Mouse (Mus musculus): ENCODE data around the gene Usp30. TPM values are rescaled to one million over a fixed set of nuclear protein-coding genes. Genes with fewer than 3 reads are reported as not detected.

The Usp30 gene
- polyA plus RNA-seq, 1 experiment from 2014 or later, result 18.9 TPM

DNA sequence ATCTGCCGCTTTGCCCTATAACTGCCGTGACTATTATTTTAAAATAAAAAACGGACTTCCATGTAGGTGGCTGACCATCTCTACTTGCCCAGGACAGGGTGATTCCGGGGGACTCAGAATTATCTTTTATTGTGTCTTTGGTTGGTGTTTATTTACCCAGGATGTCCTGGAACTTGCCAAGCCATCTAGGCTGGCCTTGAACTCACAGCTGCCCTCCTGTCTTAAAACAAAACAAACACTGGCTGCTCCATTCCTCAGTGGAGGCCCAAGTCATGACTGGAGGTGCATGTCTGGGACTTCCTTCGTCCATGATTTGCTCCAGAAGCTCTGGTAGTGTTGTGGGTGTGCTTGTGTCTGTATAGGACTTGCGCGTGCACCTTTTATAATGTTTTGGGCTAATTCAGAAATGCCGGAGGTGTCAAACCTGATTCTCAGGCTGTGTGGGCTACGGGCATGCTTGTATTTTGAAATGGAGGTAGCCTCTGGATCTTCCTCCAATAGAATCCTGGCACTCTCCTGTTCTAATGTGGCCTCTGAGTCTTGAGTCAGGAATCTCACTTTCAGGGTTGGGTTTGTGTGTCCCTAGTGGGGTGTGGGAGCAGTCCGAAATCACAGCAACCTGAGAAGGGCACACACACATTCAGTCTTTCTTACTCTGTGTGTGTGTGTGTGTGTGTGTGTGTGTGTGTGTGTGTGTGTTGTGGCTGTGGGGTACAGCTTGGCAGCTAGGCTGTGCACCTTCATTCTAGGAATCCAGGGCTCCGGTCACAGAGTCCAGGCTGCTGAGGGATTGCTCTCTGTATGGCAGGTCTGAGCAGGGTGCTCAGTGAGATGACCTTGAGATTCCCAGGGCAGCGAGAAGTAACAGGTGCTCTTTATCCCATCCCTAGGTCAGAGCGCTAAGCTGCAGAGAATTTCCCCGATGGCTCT is 82.0 kb downstream of the Usp30 start:
- H3K27me3 ChIP-seq (replicated peaks), result no peaks in the 10 kb centered on the region
- ATAC-seq (ENCODE audit: low FRiP score), result no peak
- peaks cover 14% of the 10 kb centered on the region; the same call in 1 of the 2 replicates for H3K4me1 ChIP-seq
- no peak overlapping the region for H3K9ac ChIP-seq (replicated peaks)
- no peak overlapping the region for H3K4me2 ChIP-seq
- H3K9me3 ChIP-seq (replicated peaks), result no peaks in the 10 kb centered on the region
- H3K36me3 ChIP-seq, result no peaks in the 10 kb centered on the region
- WGBS, result 88% methylated on average over 14 of the region's 14 CpGs
- H3K4me3 ChIP-seq (replicated peaks), result no peak overlapping the region
- no peak overlapping the region for H3K27ac ChIP-seq (replicated peaks)

DNA sequence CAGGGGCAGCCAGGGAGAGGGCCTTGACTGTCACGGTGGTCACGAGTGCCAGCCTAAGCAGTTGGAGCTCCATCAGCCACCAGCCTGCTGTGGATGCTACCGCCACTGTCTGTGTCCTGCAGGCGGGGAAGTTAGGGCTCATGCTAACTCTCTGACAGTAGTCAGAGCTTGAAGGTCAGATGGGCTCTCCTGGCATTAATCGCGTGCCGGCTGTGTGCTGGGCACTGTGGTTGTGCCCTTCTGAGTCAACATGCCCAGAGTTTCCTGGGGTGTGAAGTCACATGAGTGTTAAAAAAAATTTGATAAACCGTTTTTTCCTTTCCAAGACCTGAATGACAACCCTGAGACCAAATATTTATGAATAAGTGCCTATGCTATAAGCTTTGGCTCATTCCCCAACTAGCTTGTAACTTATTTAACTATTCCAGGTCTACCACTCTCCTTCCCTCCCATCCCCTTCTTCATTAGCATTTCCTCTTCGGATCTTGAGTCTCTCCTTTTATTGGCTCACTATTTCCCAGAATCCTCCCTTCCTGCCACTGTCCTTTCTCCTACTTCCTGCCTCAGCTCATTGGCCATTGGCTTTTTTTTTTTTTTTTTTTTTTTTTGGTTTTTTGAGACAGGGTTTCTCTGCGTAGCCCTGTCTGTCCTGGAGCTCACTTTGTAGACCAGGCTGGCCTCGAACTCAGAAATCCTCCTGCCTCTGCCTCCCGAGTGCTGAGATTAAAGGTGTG is 87.3 kb downstream of the Usp30 start:
- no peak for ATAC-seq (ENCODE audit: low FRiP score)
- Histone ChIP-seq H3K4me2 (no peak overlapping the region), H3K4me1 (peaks cover 3% of the 10 kb centered on the region; the same call in 1 of the 2 replicates), H3K36me3 (no peaks in the 10 kb centered on the region), H3K27me3 (replicated peaks) (no peaks in the 10 kb centered on the region), H3K9me3 (replicated peaks) (no peaks in the 10 kb centered on the region), H3K4me3 (replicated peaks) (no peak overlapping the region), H3K27ac (replicated peaks) (no peak overlapping the region), H3K9ac (replicated peaks) (no peak overlapping the region)
- 89% methylated on average over 12 of the region's 12 CpGs for WGBS

DNA sequence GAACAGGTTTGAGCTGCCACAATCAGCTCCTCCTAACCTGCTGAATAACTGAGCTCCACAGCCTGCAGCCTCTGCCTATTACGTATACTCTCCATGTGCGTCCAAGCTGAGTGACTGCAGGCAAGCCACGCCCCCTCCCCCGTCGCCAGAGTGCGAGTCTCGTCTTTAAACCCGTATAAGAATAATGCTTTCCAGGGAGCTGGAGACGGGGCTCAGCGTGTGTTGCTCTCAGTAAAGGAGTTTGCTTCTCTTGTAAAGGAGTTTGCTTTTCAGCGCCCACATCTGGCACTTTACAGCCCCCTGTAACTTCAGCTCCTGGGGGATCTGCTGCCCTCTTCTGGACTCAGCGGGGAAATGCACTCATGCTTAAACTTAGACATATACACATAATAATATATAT is 88.2 kb downstream of the Usp30 start:
- Histone ChIP-seq H3K9me3 (replicated peaks) (no peaks in the 10 kb centered on the region), H3K4me2 (peak overlapping the region; percentile 45), H3K9ac (replicated peaks) (no peak overlapping the region), H3K4me3 (replicated peaks) (peak overlapping the region; percentile 30), H3K27me3 (replicated peaks) (no peaks in the 10 kb centered on the region), H3K36me3 (no peaks in the 10 kb centered on the region), H3K27ac (replicated peaks) (no peak overlapping the region), H3K4me1 (0 out of 2 replicates have a peak, but pooled peaks cover 3% of the 10 kb centered on the region)
- no peak for ATAC-seq (ENCODE audit: low FRiP score)
- 1% methylated on average over 12 of the region's 12 CpGs for WGBS

DNA sequence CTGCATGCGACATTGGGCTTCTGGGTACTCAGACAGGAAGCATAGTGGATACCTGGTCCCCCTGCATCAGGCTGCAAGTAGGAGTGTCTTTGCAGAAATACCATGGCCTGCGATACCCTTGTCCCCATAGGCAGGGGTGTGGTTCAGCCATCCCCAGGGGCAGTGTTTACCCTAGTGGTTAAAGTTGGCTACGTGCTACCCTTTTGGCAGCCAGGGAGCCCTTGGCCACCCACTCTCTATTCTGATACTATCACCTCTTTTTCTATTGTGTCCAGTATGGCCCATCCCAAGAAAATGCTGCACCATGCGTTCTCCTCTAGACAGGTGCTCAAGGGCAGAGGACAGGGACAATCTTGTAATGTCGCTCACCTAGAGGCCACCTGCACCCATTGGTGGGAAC is 89.5 kb downstream of the Usp30 start:
- Histone ChIP-seq H3K4me1 (0 out of 2 replicates have a peak, but pooled peaks cover 3% of the 10 kb centered on the region), H3K4me3 (replicated peaks) (no peak overlapping the region), H3K9ac (replicated peaks) (no peak overlapping the region), H3K4me2 (no peak overlapping the region), H3K36me3 (no peaks in the 10 kb centered on the region), H3K27me3 (replicated peaks) (no peaks in the 10 kb centered on the region), H3K9me3 (replicated peaks) (no peaks in the 10 kb centered on the region), H3K27ac (replicated peaks) (no peak overlapping the region)
- no peak for ATAC-seq (ENCODE audit: low FRiP score)
- WGBS, result 84% methylated on average over 5 of the region's 5 CpGs

DNA sequence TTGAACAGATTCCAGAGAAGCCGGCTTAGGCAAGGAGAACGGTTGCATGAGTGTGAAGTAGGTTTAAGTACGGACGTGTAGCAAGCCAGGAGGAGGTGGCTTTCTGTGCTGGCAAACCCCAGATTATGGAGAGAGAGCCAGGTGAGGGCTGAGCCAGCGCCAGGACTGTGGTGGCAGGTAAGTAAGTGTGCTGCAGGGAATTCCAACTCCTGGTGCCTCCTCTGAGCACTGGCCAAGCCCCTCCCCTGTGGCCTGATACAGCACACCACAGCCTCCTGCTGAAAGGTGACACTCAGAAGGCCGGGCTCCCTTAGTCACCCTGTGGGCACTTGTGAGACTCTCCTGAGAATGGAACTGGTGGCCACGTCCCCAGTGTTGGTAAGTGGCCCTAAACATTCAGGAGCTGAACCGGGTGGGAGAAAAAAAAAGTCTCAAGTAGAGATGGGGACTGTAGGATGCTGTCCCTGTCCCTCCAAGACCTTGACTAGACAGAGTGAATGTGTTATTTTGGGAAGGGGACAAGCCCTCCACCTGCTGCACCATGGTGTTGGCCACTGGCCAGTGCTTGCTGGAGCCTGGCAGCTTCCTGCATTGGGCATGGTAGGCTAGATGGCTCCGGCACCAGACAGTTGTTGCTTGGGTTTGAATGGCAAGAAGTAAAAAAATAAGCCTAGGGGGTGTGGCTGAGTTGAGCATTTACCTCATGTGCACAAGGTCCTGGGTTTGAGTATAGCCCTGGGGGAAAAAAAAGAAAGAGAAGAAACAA is 90.1 kb downstream of the Usp30 start:
- Histone ChIP-seq H3K4me3 (replicated peaks) (no peak overlapping the region), H3K36me3 (no peaks in the 10 kb centered on the region), H3K9me3 (replicated peaks) (no peaks in the 10 kb centered on the region), H3K27me3 (replicated peaks) (no peaks in the 10 kb centered on the region), H3K9ac (replicated peaks) (no peak overlapping the region), H3K27ac (replicated peaks) (no peak overlapping the region), H3K4me1 (0 out of 2 replicates have a peak, but pooled peaks cover 3% of the 10 kb centered on the region), H3K4me2 (no peak overlapping the region)
- 69% methylated on average over 9 of the region's 9 CpGs for WGBS
- ATAC-seq (ENCODE audit: low FRiP score), result no peak

DNA sequence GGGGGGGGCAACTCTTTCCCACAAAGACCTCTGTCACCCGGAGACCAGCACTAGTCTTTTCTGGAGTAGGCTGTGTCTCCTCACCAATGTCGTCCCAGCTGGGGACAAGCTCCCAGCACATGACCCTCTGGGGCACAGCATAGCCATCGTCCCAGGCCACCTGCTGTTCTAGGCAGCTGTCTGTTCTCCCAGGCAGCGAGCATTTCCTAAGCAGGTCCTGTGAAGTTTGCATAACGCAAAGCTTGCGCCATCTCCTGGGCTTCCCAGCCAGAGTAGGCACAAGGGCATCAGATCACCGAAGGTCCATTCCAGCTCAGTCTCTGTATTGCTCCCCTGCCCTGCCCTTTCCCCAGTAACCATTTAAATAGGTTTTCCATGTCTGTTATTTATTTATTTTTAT is 92.0 kb downstream of the Usp30 start:
- no peaks in the 10 kb centered on the region for H3K9me3 ChIP-seq (replicated peaks)
- no peak overlapping the region for H3K9ac ChIP-seq (replicated peaks)
- no peak overlapping the region for H3K27ac ChIP-seq (replicated peaks)
- H3K27me3 ChIP-seq (replicated peaks), result no peaks in the 10 kb centered on the region
- no peak for ATAC-seq (ENCODE audit: low FRiP score)
- 49% methylated on average over 7 of the region's 7 CpGs for WGBS
- no peak overlapping the region for H3K4me3 ChIP-seq (replicated peaks)
- H3K4me2 ChIP-seq, result no peak overlapping the region
- H3K36me3 ChIP-seq, result no peaks in the 10 kb centered on the region
- H3K4me1 ChIP-seq, result 0 out of 2 replicates have a peak, but pooled peaks cover 3% of the 10 kb centered on the region

DNA sequence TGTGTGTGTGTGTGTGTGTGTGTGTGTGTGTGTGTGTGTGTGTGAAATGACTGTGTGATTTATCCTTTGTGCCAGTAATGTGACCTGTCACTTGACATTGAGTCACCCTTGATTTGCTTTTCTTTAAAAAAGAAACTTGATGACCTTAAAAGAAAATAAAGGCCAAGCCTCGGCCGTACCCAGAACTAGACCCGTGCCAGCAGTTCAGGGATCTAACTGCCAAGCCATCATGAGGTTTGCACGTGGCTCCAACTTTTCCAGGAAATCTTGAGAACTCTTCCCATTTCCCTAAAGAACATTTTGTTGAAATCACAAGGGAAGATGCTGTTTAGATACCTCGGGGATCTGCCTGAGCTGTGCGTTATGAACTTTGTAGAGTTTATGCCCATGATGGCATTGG is 96.2 kb downstream of the Usp30 start:
- WGBS, result 83% methylated on average over 6 of the region's 6 CpGs
- no peaks in the 10 kb centered on the region for H3K4me1 ChIP-seq

DNA sequence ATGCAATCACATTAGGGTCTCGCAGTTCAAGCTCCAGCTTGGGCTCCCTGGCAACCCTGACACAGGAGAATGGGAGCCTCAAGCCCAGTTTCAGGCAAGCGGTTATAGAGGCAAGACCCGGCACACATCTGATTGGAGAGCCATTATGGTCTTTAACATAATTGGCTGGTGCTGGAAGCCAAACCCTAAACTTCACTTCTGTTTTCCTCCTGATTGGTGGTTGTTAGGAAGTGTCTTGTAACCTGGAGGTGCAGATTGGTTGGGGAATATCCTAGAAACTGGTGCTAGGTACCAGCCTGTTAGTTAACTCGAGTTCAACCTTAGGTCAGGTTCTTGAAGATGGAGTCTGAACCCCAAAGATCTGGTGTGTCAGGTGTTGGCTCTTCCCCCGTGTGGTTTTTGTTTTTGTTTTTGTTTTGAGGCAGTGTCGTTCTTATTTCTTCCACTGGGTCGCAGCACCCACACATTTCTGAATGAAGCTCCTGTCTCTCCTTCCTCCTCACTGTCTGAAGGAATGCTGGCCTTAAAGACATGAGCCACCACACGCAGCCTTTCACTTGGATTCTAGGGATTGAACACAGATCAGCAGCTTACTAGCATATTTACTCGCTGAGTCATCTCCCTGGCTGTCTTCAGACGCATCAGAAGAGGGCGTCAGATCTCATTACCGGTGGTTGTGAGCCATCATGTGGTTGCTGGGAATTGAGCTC is 97.0 kb downstream of the Usp30 start:
- no peaks in the 10 kb centered on the region for H3K9me3 ChIP-seq (replicated peaks)
- 59% methylated on average over 12 of the region's 12 CpGs for WGBS

More for the DNA sequence above, 96.2 kb downstream of the Usp30 start:
- Histone ChIP-seq H3K27me3 (replicated peaks) (no peaks in the 10 kb centered on the region), H3K4me3 (replicated peaks) (no peak overlapping the region), H3K36me3 (no peaks in the 10 kb centered on the region), H3K9me3 (replicated peaks) (no peaks in the 10 kb centered on the region), H3K27ac (replicated peaks) (no peak overlapping the region), H3K4me2 (no peak overlapping the region), H3K9ac (replicated peaks) (no peak overlapping the region)
- ATAC-seq (ENCODE audit: low FRiP score), result no peak

DNA sequence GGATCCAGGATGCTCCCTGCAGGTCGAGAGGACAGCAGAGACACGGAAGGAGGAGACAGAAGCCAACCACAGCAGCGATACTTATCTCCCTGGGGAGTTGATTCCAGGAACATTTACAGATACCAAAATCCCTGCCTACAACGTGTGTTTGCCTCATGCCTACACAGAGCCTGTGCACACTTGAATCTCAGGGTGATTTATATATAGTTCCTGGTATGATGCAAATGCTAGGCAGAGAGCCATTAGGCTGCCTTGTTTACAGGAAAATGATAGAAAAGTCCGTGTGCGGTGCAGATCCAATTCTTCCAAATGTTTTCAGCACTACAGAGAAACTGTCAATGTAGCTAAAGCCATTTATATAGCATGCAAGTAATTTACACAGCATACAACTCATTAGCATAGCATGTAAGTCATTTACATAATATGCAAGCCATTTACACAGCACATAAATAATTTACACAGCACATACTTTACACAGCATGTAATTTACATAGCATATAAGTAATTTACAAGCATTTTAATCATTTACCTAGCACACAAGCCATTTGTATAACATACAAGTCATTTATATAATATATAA is 97.9 kb downstream of the Usp30 start:
- H3K4me3 ChIP-seq (replicated peaks), result no peak overlapping the region
- no peak for ATAC-seq (ENCODE audit: low FRiP score)
- H3K4me2 ChIP-seq, result no peak overlapping the region
- no peaks in the 10 kb centered on the region for H3K36me3 ChIP-seq
- H3K9ac ChIP-seq (replicated peaks), result no peak overlapping the region
- H3K9me3 ChIP-seq (replicated peaks), result no peaks in the 10 kb centered on the region
- no peak overlapping the region for H3K27ac ChIP-seq (replicated peaks)
- WGBS, result 54% methylated on average over 6 of the region's 6 CpGs
- no peaks in the 10 kb centered on the region for H3K4me1 ChIP-seq
- H3K27me3 ChIP-seq (replicated peaks), result no peaks in the 10 kb centered on the region

More for the DNA sequence above, 97.0 kb downstream of the Usp30 start:
- Histone ChIP-seq H3K9ac (replicated peaks) (no peak overlapping the region), H3K27ac (replicated peaks) (no peak overlapping the region), H3K36me3 (no peaks in the 10 kb centered on the region), H3K4me3 (replicated peaks) (no peak overlapping the region), H3K27me3 (replicated peaks) (no peaks in the 10 kb centered on the region), H3K4me2 (no peak overlapping the region), H3K4me1 (no peaks in the 10 kb centered on the region)
- no peak for ATAC-seq (ENCODE audit: low FRiP score)

DNA sequence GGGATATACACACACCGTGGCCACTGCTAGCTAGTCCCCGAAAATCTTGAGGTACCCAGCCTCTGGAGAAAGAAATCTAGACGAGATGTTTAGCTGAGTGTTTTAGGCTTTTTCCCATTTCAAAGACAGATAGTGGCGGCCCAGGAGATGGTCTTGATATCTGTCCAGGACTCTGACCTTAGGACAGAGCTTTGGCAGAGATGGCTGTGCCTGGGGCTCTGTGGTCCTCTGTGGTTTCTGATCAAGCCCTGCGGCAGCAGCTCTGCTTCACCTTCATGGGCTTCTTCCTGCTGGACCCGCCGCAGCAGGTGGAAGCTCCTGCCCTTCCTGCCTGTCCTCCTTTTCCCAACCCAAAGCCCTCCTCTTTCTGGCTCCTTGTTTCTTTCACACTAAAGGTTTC is 105.1 kb downstream of the Usp30 start:
- no peak overlapping the region for H3K9ac ChIP-seq (replicated peaks)
- H3K4me1 ChIP-seq, result peaks cover 7% of the 10 kb centered on the region
- WGBS, result 92% methylated on average over 7 of the region's 7 CpGs
- no peak overlapping the region for H3K27ac ChIP-seq (replicated peaks)
- no peaks in the 10 kb centered on the region for H3K36me3 ChIP-seq
- no peak overlapping the region for H3K4me3 ChIP-seq (replicated peaks)
- H3K9me3 ChIP-seq (replicated peaks), result no peaks in the 10 kb centered on the region
- ATAC-seq (ENCODE audit: low FRiP score), result no peak
- peaks cover 13% of the 10 kb centered on the region for H3K27me3 ChIP-seq (replicated peaks)
- H3K4me2 ChIP-seq, result no peak overlapping the region

DNA sequence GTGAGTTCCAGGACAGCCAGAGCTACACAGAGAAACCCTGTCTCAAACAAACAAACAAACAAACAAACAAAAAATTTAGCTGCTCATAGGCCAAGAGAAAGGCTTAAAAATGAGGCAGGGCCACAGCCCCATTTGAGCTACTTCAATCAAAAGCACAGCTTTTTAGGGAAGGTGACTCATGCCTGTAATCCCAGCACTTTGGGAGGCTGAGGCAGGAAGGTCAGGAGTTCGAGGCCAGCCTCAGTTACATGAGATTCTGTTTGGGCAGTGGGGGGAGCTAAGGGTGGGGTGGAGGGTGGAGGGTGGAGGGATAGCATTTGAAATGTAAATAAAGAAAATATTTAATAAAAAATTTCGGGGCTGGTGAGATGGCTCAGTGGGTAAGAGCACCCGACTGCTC is 107.7 kb downstream of the Usp30 start:
- no peaks in the 10 kb centered on the region for H3K36me3 ChIP-seq
- no peak overlapping the region for H3K27ac ChIP-seq (replicated peaks)
- peaks cover 19% of the 10 kb centered on the region for H3K4me1 ChIP-seq
- H3K4me3 ChIP-seq (replicated peaks), result no peak overlapping the region
- peaks cover 26% of the 10 kb centered on the region for H3K27me3 ChIP-seq (replicated peaks)
- H3K9ac ChIP-seq (replicated peaks), result no peak overlapping the region
- no peaks in the 10 kb centered on the region for H3K9me3 ChIP-seq (replicated peaks)
- ATAC-seq (ENCODE audit: low FRiP score), result no peak
- WGBS, result 92% methylated on average over 3 of the region's 3 CpGs
- no peak overlapping the region for H3K4me2 ChIP-seq
